Mouse (Mus musculus) cerebral cortex, adult 2 months (tissue): Measurements from ENCODE around the gene Cysltr2.

Experiments used
- WGBS: fragments of 180-500 bp; shearing (Covaris S2); methylation state at CpG from one replicate; pipeline ENCODE4 v1.1.7; 2018; 5-methylcytosine and 5-hydroxymethylcytosine counted together

Cysltr2 gene

DNA sequence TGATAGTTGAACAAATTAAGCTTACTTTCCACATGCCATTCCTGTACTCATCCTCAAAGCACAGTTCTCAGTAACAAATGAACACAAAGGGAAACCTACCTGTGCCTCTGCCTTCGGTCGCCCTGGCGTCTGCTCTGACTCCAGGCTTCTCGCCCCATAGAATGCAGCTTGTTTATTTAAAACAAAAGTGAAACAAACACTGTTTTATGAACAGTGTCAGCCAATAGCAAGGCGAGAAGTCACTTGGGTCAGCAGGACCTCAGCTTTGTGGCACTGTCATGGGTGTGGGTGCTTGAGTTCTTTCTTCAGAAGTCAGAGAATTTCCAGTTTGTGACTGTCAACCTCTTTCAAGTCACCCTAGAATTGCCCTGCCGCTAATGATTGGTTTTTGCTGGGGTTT, at the start of gene Cysltr2:
Gene Cysltr2 (minus strand): TSS at position 178 of the 400 bp plus-strand sequence.
- WGBS, result 62% methylated on average over 6 of the region's 6 CpGs

DNA sequence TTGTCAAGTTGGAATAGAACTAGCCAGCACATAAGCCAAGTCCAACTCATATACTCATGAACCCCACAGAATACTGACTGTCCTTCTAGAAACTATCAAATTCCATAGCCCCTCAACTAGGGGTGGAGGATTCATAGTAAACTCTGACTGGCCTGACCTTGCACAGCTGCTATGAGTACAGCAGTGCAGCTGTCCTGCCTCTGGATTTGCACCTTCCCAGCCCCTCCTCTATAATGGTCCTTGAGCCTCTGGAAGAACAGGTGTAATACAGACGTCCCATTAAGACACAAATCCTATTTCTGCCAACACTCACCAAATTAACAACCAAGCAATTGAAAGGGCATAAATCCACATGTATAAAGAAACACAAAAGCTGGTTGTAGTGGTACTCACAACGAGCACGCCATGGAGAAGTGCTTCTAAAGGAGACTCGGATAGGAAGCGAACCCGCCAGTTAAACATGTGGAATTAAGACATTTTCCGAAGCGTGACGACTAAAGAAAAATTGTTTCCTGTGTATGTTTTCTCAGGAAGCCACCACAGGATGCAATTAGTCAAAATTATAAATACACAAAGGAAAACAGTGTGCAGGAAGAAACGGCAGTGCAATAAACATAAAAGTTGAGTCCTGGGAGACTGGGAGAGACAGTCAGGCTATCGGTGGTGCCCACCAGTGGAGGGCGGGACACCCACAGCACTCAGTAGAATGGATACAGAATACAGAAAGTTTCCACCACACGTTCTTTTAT, 46.1 kb upstream of the Cysltr2 start:
- 66% methylated on average over 13 of the region's 13 CpGs for WGBS

DNA sequence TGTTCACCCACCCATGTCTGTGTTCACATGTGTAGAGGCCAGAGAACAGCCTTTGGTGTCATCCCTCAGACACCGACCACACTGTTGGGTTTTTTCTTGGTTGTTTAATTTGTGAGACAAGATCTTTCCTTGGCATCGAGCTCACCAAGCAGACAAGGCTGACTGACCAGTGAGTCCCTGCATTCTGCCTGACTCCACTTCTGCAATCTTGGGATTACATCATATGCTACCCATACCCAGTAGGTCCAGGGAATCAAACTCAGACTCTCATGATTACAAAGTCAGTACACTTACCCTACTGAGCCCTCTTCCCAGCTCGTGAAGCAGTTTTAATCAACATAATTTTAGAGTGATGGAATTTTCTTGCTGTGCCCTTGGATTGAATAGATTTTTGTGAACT, 44.0 kb upstream of the Cysltr2 start:
- 95% methylated on average over 3 of the region's 3 CpGs for WGBS

DNA sequence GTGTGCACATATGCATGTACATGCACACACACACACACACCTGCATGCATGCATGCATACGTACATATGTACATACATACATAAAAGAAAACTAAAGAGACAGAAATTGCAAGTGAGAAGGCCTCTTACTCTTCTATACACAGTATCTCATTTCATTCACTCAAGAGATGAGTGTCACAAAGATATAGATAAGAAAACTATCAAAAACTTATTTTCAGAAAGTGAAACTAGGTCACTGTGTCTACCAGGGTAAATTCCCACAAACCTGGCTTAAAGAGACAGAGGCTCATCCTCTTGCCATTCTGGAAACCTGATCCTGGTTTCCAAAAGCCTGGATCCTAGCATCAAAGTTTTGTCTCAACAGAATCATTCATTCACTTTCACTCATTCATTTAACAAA, 39.3 kb upstream of the Cysltr2 start:
- WGBS, result 90% methylated on average over 1 of the region's 1 CpGs

DNA sequence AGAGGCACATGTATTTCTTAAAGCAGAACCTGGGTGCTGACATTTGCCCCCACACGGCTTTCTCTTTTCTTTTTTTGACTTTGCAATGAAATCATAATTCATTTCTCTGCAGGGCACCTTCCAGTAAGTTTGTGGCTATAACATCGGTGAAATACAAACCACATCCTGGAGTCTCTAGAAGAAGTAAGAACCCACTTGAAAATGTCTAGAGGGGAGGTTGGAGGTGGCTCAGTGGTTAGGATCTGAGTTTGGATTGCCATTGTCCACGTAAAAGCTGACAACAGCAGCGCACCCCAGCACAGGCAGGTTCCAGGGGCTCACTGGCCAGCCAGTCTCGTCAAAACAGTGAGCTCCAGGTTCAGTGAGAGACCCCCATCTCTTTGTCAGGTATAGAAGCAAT, 38.8 kb upstream of the Cysltr2 start:
- WGBS, result 91% methylated on average over 5 of the region's 5 CpGs

DNA sequence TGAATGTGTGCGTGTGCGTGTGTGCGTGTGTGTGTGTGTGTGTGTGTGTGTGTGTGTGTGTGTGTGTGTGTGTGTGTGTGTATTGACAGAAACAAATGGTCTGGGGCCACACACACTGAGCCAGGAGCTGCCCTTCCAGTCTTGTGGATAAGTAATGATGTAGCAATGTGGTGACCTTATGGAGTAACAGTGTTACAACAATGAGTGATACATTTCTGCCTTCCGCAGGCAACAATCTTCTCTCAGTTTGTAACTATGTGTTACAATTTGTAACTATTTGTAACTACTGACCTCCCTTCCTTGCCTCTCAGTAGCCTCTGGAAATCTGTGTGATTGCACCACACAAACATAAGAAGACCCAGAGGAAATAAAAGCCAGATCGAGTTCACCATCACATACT, 38.3 kb upstream of the Cysltr2 start:
- WGBS, result 77% methylated on average over 5 of the region's 5 CpGs

DNA sequence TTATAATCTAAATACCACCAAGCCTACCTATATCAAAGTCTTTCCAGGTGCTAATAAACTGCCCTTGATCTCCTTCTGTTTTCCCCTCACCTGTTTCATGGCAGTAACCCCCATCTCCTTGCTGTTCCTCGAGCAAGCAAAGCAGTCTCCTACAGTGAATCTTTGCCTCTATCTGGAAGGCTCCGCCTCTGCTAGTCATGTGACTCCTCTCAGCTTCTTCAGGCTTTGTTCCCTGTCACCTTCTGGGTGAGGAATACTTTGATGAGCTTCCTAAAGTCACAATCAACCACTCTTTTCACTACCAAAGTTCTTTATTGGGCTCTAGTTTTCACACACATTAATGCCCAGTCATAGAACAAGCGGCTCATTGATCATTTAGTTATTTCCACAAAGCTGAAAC, 37.5 kb upstream of the Cysltr2 start:
- 71% methylated on average over 3 of the region's 3 CpGs for WGBS

DNA sequence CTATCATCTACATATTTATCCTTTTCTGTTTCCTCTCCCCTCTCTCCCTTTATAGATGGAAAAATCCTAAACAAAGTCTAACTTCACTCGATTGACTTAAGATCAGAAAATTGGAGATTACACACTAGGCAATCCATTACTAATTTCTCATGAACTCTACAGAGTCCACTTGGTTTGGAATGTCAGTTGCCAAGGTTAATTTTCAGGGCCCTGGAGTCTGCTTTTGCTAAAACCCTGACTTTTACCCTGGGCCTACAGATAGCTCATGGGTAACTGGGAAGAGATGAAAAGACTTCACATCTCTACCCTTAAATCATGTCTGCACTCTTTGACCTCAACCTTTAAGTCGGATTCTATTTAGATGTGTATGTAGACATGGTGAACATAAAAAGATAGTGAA, 34.6 kb upstream of the Cysltr2 start:
- WGBS, result 93% methylated on average over 2 of the region's 2 CpGs

DNA sequence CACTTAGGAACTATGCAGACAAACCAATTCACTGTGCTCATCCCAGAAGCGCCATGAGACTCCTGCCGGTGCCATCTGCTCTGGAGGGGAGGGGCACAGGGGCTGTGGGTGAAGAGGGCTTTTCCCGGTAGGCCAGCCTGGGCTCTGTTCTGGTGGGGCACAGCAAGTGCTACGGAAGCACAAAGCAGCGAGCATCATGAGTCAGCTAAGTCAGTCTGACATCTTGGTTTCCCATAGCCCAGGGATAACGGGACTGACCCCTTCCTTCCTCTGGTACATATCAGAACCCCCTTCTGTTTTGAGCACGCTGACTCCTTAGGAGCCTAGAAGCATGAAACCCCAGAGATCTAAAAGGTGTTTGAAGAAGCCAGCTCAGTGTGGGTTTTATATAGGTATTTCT, 15.5 kb upstream of the Cysltr2 start:
- WGBS, result 90% methylated on average over 7 of the region's 7 CpGs

DNA sequence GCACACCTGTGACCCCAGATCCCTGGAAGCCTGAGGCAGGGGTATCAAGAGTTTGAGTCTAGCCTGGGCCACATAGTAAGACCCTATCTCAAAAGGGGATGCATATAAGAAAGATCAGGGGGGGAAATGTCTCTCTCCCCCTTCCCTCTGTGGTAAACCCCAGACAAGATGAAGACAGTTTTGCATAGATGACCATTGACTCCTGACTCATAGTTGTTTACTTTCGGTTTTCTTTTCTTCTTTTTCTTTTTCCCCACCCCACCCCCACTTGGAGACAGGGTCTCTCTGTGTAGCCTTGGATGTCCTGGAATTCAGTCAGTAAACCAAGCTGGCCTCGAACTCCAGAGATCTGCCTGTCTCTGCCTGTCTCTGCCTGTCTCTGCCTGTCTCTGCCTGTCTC, 9.8 kb upstream of the Cysltr2 start:
- WGBS, result 94% methylated on average over 2 of the region's 2 CpGs

DNA sequence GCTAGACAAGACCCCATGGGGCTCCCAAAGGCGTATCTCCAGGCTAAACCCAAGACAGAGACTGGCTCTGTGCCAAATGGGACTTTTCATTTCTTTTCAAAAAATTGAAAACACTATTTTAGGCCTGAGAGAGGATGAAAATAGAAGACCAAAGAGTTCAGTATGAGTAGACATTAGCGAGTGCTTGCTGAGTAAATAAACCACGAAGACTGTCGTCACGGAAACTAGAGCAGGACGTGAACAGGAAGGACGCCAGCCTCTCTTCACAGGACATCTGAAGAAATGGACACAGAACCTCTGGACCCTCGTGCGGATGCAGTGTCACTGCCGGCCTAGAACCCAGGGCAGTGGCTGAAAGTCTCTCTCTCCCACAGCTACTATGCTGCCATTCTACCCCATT, 8.8 kb upstream of the Cysltr2 start:
- WGBS, result 61% methylated on average over 10 of the region's 10 CpGs

DNA sequence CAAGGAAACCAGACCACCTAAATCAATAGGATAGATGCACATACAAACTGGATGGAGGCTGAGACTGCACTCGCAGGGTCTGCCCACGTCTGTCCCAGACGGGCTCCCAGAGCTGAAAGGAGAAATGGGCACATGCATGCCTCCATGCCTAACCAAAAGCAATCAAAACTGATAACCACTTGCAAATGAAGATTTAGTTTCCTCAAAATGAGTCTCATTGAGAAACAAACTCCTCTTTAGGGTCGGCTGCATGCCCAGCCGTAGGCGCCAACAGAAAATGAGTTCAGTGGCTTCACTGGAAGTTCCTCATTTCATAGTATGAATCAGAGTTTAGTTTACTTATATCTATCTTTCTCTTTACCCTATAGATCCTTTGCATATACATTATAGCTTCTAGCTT, 7.9 kb upstream of the Cysltr2 start:
- 86% methylated on average over 6 of the region's 6 CpGs for WGBS

DNA sequence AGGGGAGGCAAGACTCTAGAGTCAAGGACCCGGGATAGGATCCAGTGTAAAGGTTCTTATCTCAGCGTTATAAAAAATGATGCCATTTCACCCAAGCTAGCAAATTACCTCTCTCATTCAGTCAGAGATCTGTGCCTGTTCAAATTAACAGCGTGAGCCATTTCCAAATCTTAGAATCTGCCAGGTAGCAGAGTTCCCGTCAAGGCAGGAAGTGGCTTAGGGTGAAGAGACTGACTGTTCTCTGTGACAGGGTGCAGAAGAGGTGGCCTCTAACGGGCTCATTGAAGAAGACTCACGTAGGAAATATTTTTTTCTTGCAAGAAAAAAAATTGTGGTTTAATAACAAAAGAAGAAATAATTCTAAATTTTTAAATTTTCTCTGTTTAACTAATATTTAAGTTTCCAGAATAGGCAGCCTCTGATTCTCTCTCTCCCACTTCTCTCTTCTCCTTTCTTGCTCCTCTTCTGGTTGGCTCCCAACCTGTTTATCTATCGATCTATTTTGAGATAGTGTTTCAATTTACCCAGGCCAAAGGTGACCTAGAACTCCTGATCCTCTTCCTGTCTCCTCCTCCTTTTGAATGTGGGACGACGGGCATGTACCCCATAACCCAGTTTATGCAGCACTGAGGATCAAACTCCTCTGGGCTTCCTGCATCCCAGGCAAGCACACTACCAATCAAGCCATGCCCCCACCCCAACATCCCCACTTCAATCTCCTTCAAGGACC, 3.5 kb downstream of the Cysltr2 start:
- 82% methylated on average over 9 of the region's 9 CpGs for WGBS

DNA sequence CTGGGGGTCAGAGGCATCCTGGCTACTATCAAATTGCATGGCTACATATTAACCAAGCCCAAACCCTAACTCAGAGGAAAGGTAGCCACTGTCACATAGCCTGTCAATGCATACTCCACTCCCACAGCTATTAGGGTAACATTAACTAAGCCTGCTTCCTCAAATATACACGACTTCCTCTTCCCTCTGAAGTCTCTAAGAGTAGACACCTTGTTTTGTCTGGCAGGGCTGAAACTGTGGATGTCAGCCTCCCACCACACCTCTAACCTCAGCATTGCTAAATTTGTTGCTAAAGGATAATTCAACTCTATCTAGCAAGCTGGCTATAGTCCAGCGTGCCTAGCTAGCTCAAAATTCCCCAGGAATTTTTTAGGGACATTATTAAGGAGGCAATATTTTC, 7.2 kb downstream of the Cysltr2 start:
- WGBS, result 56% methylated on average over 2 of the region's 2 CpGs

DNA sequence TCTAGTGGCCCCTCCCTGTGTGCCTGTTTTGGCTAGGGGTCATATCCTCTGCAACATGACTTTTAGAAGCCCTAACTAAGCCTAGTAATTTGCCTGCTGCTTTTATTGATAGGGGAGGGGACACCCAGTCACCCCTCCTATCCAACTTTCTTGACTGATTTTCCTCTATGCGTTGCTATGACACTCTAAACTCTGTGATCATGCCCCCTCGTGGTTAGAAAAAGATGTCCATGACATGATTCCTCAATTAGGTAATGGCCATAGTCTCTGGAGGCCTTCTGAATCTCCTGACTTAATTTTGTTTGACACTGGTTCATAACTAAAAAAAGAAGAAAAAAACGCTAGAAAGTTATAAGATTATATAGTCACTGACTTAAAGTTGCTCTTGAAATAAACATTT, 15.6 kb downstream of the Cysltr2 start:
- WGBS, result 56% methylated on average over 3 of the region's 3 CpGs

DNA sequence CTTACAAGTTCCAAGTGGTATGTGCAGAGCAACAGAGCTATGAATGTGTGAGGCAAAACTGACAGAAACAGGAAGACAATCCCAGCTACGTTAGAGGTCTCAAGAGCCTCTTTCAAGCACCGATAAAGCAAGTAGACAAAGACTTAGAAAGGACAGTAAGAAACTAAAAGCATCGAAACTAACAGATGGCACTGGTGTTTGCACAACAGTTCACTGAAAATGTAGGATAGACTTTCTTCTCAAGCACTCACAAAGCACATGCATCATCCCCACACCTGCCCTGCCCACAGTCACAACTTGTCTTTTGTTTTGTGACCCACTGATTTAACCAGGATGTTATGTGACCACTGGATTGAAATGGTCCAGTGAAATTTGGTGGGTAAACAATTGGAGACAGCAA, 17.7 kb downstream of the Cysltr2 start:
- WGBS, result 72% methylated on average over 3 of the region's 3 CpGs

DNA sequence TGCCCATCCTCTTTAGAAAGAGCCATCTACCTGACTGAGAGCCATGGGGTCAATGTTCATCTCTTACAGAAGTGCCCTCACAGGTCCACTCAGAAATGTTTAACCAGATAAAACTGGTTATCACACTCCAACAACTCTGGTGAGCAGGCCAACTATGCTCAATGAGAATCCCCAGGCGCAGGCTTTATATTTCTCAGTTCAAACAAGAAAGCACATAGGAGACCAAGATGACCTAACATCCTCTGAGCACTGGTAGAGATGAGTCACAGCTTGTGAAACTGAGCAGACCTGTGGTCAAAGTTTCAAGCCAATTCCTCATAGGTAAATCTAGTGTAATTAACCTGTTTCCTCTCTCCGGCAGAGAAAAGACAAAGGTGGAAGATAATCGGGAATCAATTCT, 31.6 kb downstream of the Cysltr2 start:
- 99% methylated on average over 3 of the region's 3 CpGs for WGBS

DNA sequence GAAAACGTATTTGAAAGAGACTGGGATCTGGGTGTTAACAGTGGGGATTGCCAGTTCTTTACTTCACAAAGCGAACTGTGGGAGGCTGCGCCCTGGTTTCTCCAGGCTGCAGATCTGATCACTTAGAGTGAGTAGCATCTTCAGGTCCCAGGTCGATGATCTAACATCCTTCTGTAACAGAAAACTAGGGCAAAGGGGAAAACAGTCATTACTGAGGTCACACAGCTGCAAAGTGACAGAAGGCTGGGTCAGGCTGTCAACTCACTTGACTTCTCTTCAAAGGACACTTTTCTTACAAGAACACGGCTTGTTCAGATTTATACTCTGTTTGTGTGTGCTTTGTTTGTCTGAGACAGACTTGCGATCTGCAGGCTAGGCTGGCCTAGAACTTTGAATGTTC, 33.5 kb downstream of the Cysltr2 start:
- 85% methylated on average over 6 of the region's 6 CpGs for WGBS

DNA sequence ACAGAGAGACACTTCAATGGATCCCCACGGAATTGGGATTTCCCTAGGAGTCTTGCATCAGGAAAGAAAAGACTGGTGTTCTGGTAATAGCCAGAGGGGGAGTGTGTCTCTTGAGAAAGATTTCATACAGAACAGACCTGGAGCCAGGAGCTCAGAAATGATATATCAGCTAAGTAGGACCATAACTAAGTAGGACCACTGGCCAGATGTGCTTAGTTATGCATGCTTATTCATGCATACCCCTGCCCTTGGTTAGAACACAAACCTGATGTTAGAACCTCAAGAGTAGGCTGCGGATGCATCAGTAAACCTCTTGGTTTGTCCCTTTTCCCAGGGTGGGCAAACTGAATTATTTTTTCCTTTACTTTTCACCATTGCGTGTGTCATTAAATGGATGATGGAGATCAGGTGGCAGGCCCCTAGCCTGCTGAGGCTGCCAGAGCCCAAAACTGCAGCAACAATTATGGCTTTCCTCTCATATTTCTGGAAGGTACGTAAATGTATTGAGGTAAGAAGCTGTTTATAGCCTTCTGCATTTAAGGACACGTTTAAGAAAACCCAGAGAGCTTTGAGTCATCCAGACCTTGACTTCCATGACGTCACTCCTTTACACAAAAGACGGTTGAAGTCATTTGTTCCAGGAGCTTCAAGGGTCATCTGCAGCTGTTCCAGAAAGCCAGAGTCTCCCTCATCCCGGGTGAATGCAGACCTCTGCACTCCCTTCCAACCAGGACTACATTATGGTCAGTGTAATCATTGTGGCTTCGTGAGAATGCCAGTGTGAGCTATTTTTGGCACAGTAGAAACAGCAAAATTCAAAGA, 35.0 kb downstream of the Cysltr2 start:
- WGBS, result 56% methylated on average over 9 of the region's 9 CpGs

DNA sequence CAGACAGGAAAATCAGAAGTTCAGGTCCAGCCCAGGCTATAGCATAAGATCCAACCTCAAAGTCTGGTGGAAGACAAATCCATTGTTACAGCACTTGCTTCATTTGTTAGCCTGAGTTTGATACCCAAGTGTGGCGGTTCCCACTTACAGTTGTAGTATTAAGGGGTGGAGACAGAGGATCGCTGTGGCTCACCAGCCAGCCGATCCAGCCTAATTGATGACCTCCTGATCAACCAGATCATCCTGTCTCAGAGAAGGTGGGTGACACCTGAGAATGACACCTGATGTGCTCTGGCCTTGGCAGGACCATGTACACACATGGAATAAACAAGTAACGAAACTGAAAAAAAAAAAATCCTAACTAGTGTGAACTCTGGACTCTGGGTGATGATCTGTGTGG, 47.1 kb downstream of the Cysltr2 start:
- 93% methylated on average over 4 of the region's 4 CpGs for WGBS

DNA sequence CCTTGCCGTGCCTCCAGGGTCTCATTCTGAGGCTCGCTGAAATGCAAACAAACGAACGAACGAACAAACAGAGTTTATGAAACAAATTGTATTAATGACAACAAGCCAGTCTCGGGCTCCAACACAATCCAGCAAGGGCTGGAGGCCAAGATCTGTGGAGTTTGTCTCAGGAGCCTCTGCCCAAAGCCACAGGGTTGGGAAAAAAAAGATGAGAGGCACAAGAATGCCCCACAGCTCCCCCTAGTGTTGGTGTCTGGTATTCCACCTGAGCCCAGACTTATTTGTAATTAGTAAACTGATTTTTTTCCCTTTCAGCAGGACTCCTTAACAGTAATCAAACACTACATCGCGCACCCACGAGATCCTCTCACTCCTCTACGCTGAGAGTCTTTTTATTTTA, 48.6 kb downstream of the Cysltr2 start:
- WGBS, result 44% methylated on average over 10 of the region's 10 CpGs

DNA sequence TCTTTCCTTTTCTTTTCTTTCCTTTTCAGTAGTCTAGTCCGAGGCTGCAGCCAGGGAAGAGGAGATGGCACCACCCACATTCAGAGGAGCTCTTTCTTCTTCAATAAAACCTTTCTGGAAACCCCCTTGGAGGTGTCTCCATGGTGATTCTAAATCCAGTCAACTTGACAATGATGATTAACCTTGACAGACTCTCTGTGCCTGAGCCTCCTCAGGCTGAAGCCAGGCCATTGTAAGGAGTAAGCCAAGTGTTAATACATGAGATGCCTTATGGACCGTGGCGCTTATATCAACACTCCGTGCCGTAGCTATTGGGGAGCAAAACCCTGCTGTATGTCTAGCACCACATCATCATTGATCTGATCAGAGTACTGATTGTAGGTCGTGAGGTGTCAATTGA, 50.8 kb downstream of the Cysltr2 start:
- WGBS, result 74% methylated on average over 6 of the region's 6 CpGs

DNA sequence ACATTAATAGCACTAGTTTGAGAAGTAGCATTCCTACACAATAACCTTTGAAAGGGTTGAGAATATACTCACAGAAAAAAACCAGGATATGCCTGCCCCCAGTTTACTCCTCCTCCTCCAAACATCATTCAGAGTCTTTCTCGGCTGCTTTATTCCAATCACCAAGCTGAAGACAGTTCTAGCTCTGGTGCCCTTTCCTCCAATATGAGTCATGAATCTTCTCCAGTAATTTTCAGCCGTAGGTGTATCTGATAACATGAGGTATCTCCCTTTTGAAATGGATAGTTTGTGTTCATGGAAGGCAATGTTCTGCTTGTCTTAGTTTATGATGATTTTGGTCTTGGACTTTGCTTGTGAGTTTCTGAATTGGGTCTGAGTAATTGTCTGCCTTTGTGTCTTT, 62.9 kb downstream of the Cysltr2 start:
- 63% methylated on average over 2 of the region's 2 CpGs for WGBS
